Mouse (Mus musculus): ENCODE measurements around the gene Adamtsl2. TPM values are rescaled to one million over a fixed set of nuclear protein-coding genes. Genes with fewer than 3 reads are reported as not detected.

Gene Adamtsl2
- total and polyA plus RNA-seq, 3 experiments, result 0.13 TPM; not detected in 2

DNA sequence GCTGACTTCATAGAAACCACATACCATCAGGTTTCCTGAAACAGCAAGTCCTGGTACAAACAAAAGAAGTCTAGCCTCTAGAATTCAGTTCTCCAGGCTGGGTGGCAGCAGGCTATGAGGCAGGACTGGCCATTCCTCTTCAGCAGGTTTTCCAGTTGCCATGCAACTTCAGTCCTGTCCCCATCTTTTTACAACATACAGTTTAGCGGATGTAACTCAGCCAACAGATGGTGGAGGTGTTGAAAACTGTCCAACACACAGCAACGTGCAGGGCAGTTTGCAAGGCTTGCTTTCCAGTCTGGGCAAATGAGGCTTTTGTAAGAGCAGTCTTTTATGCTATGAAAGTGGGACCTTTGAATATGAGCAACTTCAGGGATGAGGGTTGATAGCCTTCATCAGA, 65.8 kb downstream of the Adamtsl2 start:
- peaks cover 0 to 9% of the 10 kb centered on the region in 2 experiments; a peak in 2 of 4 replicates for H3K4me1 ChIP-seq (ENCODE audit: control insufficient read depth in 1 of 2, insufficient read depth in 2 of 2)
- dilution Hi-C loops (cut with MboI; ENCODE audit: extremely low pct_ligation_motif_present, extremely low pct_unique_long_range_greater_than_20kb, low sequenced_read_pairs) (no loop called here), in situ Hi-C loops (cut with MboI; ENCODE audit: low pct_ligation_motif_present, low pct_unique_long_range_greater_than_20kb, low sequenced_read_pairs) (no loop called here)
- H3K4me2 ChIP-seq (ENCODE audit: insufficient read depth, low read depth, poor library complexity, severe bottlenecking), result no peak overlapping the region
- no peaks in the 10 kb centered on the region for H3K79me2 ChIP-seq (replicated peaks; ENCODE audit: control insufficient read depth, extremely low read depth, insufficient read depth, poor library complexity, severe bottlenecking)
- H3K36me3 ChIP-seq (replicated peaks in 1 of 2; ENCODE audit: control insufficient read depth in 1 of 2, insufficient read depth in 1 of 2, low read length in 1 of 2), result no peaks in the 10 kb centered on the region
- TF ChIP-seq USF2 (conservative IDR thresholded peaks at IDR 0.05; ENCODE audit: low read depth, low read length), result no peak
- no peak for TF ChIP-seq USF1 (IDR thresholded peaks at IDR 0.05; ENCODE audit: low read depth, low read length)
- no peak for TF ChIP-seq RAD21 (IDR thresholded peaks at IDR 0.05; ENCODE audit: low read depth, low read length)
- no peak for TF ChIP-seq SIN3A (IDR thresholded peaks at IDR 0.05; ENCODE audit: low read length)
- TF ChIP-seq SMC3 (IDR thresholded peaks at IDR 0.05; ENCODE audit: low read depth, low read length), result no peak
- TF ChIP-seq BHLHE40 (IDR thresholded peaks at IDR 0.05; ENCODE audit: low read depth, low read length), result no peak
- TF ChIP-seq POLR2A (IDR thresholded peaks at IDR 0.05; ENCODE audit: low read depth, low read length), result no peak
- no peak for TF ChIP-seq UBTF (IDR thresholded peaks at IDR 0.05; ENCODE audit: low read depth, low read length)
- no peak for TF ChIP-seq MEF2A (IDR thresholded peaks at IDR 0.05; ENCODE audit: borderline replicate concordance, low read depth, low read length)
- TF ChIP-seq IRF4 (IDR thresholded peaks at IDR 0.05; ENCODE audit: low read depth, low read length), result no peak
- TF ChIP-seq KAT2A (IDR thresholded peaks at IDR 0.05; ENCODE audit: insufficient replicate concordance, low read length), result no peak
- TF ChIP-seq HCFC1 (IDR thresholded peaks at IDR 0.05; ENCODE audit: low read depth, low read length), result no peak
- H3K27me3 ChIP-seq (replicated peaks), result peaks cover 87% of the 10 kb centered on the region
- H3K4me3 ChIP-seq (replicated peaks in 1 of 3; ENCODE audit: low read depth in 2 of 3, low read length in 2 of 3, poor library complexity in 1 of 3), result no peak overlapping the region
- no peak for DNase-seq (ENCODE audit: extremely low read depth)
- no peak overlapping the region for H3K9ac ChIP-seq (ENCODE audit: insufficient read depth, low read depth)
- no peaks in the 10 kb centered on the region for H3K9me3 ChIP-seq (replicated peaks; ENCODE audit: low read length)
- H3K27ac ChIP-seq (ENCODE audit: insufficient read depth, low read depth), result no peak overlapping the region

- no peaks in the 10 kb centered on the region for H3K36me3 ChIP-seq (replicated peaks in 1 of 2; ENCODE audit: control insufficient read depth in 1 of 2, insufficient read depth in 1 of 2, low read length in 1 of 2)
- no peak overlapping the region for H3K9ac ChIP-seq (ENCODE audit: insufficient read depth, low read depth)
- dilution Hi-C loops (cut with MboI; ENCODE audit: extremely low pct_ligation_motif_present, extremely low pct_unique_long_range_greater_than_20kb, low sequenced_read_pairs) (no loop called here), in situ Hi-C loops (cut with MboI; ENCODE audit: low pct_ligation_motif_present, low pct_unique_long_range_greater_than_20kb, low sequenced_read_pairs) (no loop called here)
- no peak overlapping the region for H3K27ac ChIP-seq (ENCODE audit: insufficient read depth, low read depth)
- H3K4me1 ChIP-seq (ENCODE audit: control insufficient read depth in 1 of 2, insufficient read depth in 2 of 2), result peaks cover 0 to 9% of the 10 kb centered on the region in 2 experiments; a peak in 2 of 4 replicates
- DNase-seq (ENCODE audit: extremely low read depth), result no peak
- H3K79me2 ChIP-seq (replicated peaks; ENCODE audit: control insufficient read depth, extremely low read depth, insufficient read depth, poor library complexity, severe bottlenecking), result no peaks in the 10 kb centered on the region
- H3K9me3 ChIP-seq (replicated peaks; ENCODE audit: low read length), result no peaks in the 10 kb centered on the region
- no peak for TF ChIP-seq MAZ (IDR thresholded peaks at IDR 0.05; ENCODE audit: low read depth, low read length)
- no peak for TF ChIP-seq ELF1 (IDR thresholded peaks at IDR 0.05; ENCODE audit: low read depth, low read length)
- no peak for TF ChIP-seq TBP (conservative IDR thresholded peaks at IDR 0.05; ENCODE audit: low read depth, low read length)
- TF ChIP-seq JUND (conservative IDR thresholded peaks at IDR 0.05; ENCODE audit: low read depth, low read length), result no peak
- no peak for TF ChIP-seq SIN3A (IDR thresholded peaks at IDR 0.05; ENCODE audit: low read length)
- TF ChIP-seq ETS1 (conservative IDR thresholded peaks at IDR 0.05; ENCODE audit: low read depth, low read length), result no peak
- no peak for TF ChIP-seq RCOR1 (conservative IDR thresholded peaks at IDR 0.05; ENCODE audit: low read depth, low read length)
- no peak for TF ChIP-seq MYC (IDR thresholded peaks at IDR 0.05; ENCODE audit: low read depth, low read length)
- no peak for TF ChIP-seq BHLHE40 (IDR thresholded peaks at IDR 0.05; ENCODE audit: low read depth, low read length)
- TF ChIP-seq CTCF (conservative IDR thresholded peaks at IDR 0.05 in 1 of 2, IDR thresholded peaks at IDR 0.05 in 1 of 2; ENCODE audit: low read depth in 2 of 2, low read length in 2 of 2), result no peak
- no peak for TF ChIP-seq GABPA (IDR thresholded peaks at IDR 0.05; ENCODE audit: insufficient replicate concordance, low read depth, low read length)
- H3K4me3 ChIP-seq (replicated peaks in 1 of 3; ENCODE audit: low read depth in 2 of 3, low read length in 2 of 3, poor library complexity in 1 of 3), result no peak overlapping the region
- no peak overlapping the region for H3K4me2 ChIP-seq (ENCODE audit: insufficient read depth, low read depth, poor library complexity, severe bottlenecking)
- H3K27me3 ChIP-seq (replicated peaks), result peaks cover 77% of the 10 kb centered on the region
Observed at GRCm38 (mm10) chr2:27146840-27147239, 67.7 kb downstream of the Adamtsl2 start.

Data from CH12.LX (cell line).